Mouse (Mus musculus) CH12.LX (cell line): Measurements from ENCODE around the gene Cpeb3. TPM values are rescaled to one million over a fixed set of nuclear protein-coding genes. Genes with fewer than 3 reads are reported as not detected.

Source experiments
- DNase-seq: peaks from one replicate; pipeline ENCODE4 v3.0.0-alpha.2; 2013; ENCODE audit errors: extremely low read depth
- H3K27ac ChIP-seq: 2 replicates; pipeline ENCODE4 v1.5.1; 2012; ENCODE audit warnings: low read depth, mild to moderate bottlenecking, control low read depth, moderate library complexity; ENCODE audit not compliant: insufficient read depth
- H3K27me3 ChIP-seq: replicated peaks from 2 replicates; pipeline ENCODE3; 2012; ENCODE audit warnings: inconsistent platforms
- H3K36me3 ChIP-seq, 2 experiments: replicated peaks in 1 of 2; 2 replicates each; pipeline versions ENCODE3 to v1.6.1; 2012; ENCODE audit warnings: inconsistent platforms in 1 of 2, low read length in 1 of 2, mild to moderate bottlenecking in 1 of 2, mixed read lengths in 1 of 2, moderate library complexity in 1 of 2; ENCODE audit not compliant: control insufficient read depth in 1 of 2, insufficient read depth in 1 of 2
- H3K4me1 ChIP-seq, 2 experiments: 2 replicates each; pipeline ENCODE4 v1.6.1; 2012; ENCODE audit warnings: inconsistent platforms in 1 of 2, moderate library complexity in 1 of 2; ENCODE audit not compliant: insufficient read depth in 2 of 2, control insufficient read depth in 1 of 2
- H3K4me2 ChIP-seq: 2 replicates; pipeline ENCODE4 v1.6.1; 2012; ENCODE audit warnings: low read depth, mild to moderate bottlenecking, control low read depth; ENCODE audit not compliant: poor library complexity, insufficient read depth, severe bottlenecking
- H3K4me3 ChIP-seq, 3 experiments: fragments of 150-350 bp in 1 of 3; sonication (generic) in 1 of 3; replicated peaks in 1 of 3; 2 replicates each; pipeline versions ENCODE3 to v1.5.1; 2011 to 2012; ENCODE audit warnings: low read depth in 2 of 3, low read length in 2 of 3, mild to moderate bottlenecking in 2 of 3, moderate library complexity in 2 of 3, control low read depth in 1 of 3, improper control_type of control experiment in 1 of 3, inconsistent platforms in 1 of 3, mixed read lengths in 1 of 3; ENCODE audit not compliant: poor library complexity in 1 of 3
- H3K79me2 ChIP-seq: replicated peaks from 2 replicates; pipeline ENCODE4 v1.6.1; 2012; ENCODE audit warnings: mild to moderate bottlenecking, moderate library complexity; ENCODE audit not compliant: control insufficient read depth, poor library complexity, insufficient read depth, severe bottlenecking; ENCODE audit errors: extremely low read depth
- H3K9ac ChIP-seq: 2 replicates; pipeline ENCODE4 v1.6.1; 2012; ENCODE audit warnings: low read depth, mild to moderate bottlenecking, control low read depth, moderate library complexity; ENCODE audit not compliant: insufficient read depth
- H3K9me3 ChIP-seq: replicated peaks from 2 replicates; pipeline ENCODE3; 2012; ENCODE audit warnings: low read length, inconsistent platforms, mixed read lengths
- BHLHE40 ChIP-seq: IDR thresholded peaks from 2 replicates; pipeline ENCODE4 v1.6.1; 2011; ENCODE audit warnings: mild to moderate bottlenecking, low read depth, low read length, improper control_type of control experiment
- CHD1 ChIP-seq: IDR thresholded peaks from 2 replicates; pipeline ENCODE4 v1.6.1; 2012; ENCODE audit warnings: low read depth, low read length, improper control_type of control experiment, inconsistent platforms
- CHD2 ChIP-seq: IDR thresholded peaks from 2 replicates; pipeline ENCODE4 v1.6.1; 2011; ENCODE audit warnings: low read length, improper control_type of control experiment
- CTCF ChIP-seq, 2 experiments: IDR thresholded peaks in 1 of 2; conservative IDR thresholded peaks in 1 of 2; 2 replicates each; pipeline ENCODE4 v1.5.1; 2011 to 2012; ENCODE audit warnings: low read depth in 2 of 2, low read length in 2 of 2, improper control_type of control experiment in 1 of 2, inconsistent platforms in 1 of 2, mild to moderate bottlenecking in 1 of 2, moderate library complexity in 1 of 2
- E2F4 ChIP-seq: IDR thresholded peaks from 2 replicates; pipeline ENCODE4 v1.6.1; 2011; ENCODE audit warnings: low read depth, low read length, improper control_type of control experiment; ENCODE audit not compliant: insufficient replicate concordance
- ELF1 ChIP-seq: IDR thresholded peaks from 2 replicates; pipeline ENCODE4 v1.6.1; 2014; ENCODE audit warnings: low read depth, mild to moderate bottlenecking, inconsistent platforms, low read length, improper control_type of control experiment
- EP300 ChIP-seq: IDR thresholded peaks from 2 replicates; pipeline ENCODE4 v1.6.1; 2011; ENCODE audit warnings: low read length, improper control_type of control experiment
- ETS1 ChIP-seq: conservative IDR thresholded peaks from 2 replicates; pipeline ENCODE4 v1.6.1; 2012; ENCODE audit warnings: low read depth, mild to moderate bottlenecking, inconsistent platforms, low read length, improper control_type of control experiment, moderate library complexity
- GABPA ChIP-seq: IDR thresholded peaks from 2 replicates; pipeline ENCODE4 v1.6.1; 2012; ENCODE audit warnings: low read depth, low read length, improper control_type of control experiment, inconsistent platforms; ENCODE audit not compliant: insufficient replicate concordance
- HCFC1 ChIP-seq: IDR thresholded peaks from 2 replicates; pipeline ENCODE4 v1.6.1; 2012; ENCODE audit warnings: low read depth, mild to moderate bottlenecking, inconsistent platforms, low read length, improper control_type of control experiment
- IRF4 ChIP-seq: IDR thresholded peaks from 2 replicates; pipeline ENCODE4 v1.6.1; 2014; ENCODE audit warnings: low read depth, mild to moderate bottlenecking, inconsistent platforms, low read length, improper control_type of control experiment
- JUN ChIP-seq: IDR thresholded peaks from 2 replicates; pipeline ENCODE4 v1.6.1; 2011; ENCODE audit warnings: low read depth, mild to moderate bottlenecking, low read length, improper control_type of control experiment, moderate library complexity; ENCODE audit not compliant: insufficient read depth
- JUND ChIP-seq: conservative IDR thresholded peaks from 2 replicates; pipeline ENCODE4 v1.6.1; 2011; ENCODE audit warnings: low read depth, low read length, improper control_type of control experiment
- KAT2A ChIP-seq: IDR thresholded peaks from 2 replicates; pipeline ENCODE4 v1.6.1; 2012; ENCODE audit warnings: low read length, improper control_type of control experiment, inconsistent platforms; ENCODE audit not compliant: insufficient replicate concordance
- MAFK ChIP-seq: IDR thresholded peaks from 2 replicates; pipeline ENCODE4 v1.6.1; 2011; ENCODE audit warnings: low read length, improper control_type of control experiment; ENCODE audit not compliant: insufficient replicate concordance
- MAX ChIP-seq: IDR thresholded peaks from 2 replicates; pipeline ENCODE4 v1.6.1; 2011; ENCODE audit warnings: low read length, improper control_type of control experiment
- MAZ ChIP-seq: IDR thresholded peaks from 2 replicates; pipeline ENCODE4 v1.6.1; 2012; ENCODE audit warnings: low read depth, mild to moderate bottlenecking, inconsistent platforms, low read length, improper control_type of control experiment, moderate library complexity
- MEF2A ChIP-seq: IDR thresholded peaks from 2 replicates; pipeline ENCODE4 v1.6.1; 2014; ENCODE audit warnings: low read depth, mild to moderate bottlenecking, inconsistent platforms, low read length, improper control_type of control experiment, borderline replicate concordance
- MXI1 ChIP-seq: IDR thresholded peaks from 2 replicates; pipeline ENCODE4 v1.6.1; 2011; ENCODE audit warnings: mild to moderate bottlenecking, low read depth, low read length, improper control_type of control experiment
- MYC ChIP-seq: IDR thresholded peaks from 2 replicates; pipeline ENCODE4 v1.6.1; 2011; ENCODE audit warnings: low read depth, mild to moderate bottlenecking, improper control_type of control experiment, low read length
- NELFE ChIP-seq: IDR thresholded peaks from 2 replicates; pipeline ENCODE4 v1.6.1; 2011; ENCODE audit warnings: low read depth, low read length, improper control_type of control experiment
- NRF1 ChIP-seq: IDR thresholded peaks from 2 replicates; pipeline ENCODE4 v1.6.1; 2014; ENCODE audit warnings: low read depth, mild to moderate bottlenecking, inconsistent platforms, low read length, improper control_type of control experiment, moderate library complexity
- PAX5 ChIP-seq: IDR thresholded peaks from 2 replicates; pipeline ENCODE4 v1.6.1; 2012; ENCODE audit warnings: low read length, inconsistent platforms, mixed read lengths
- POLR2A ChIP-seq: IDR thresholded peaks from 2 replicates; pipeline ENCODE4 v1.6.1; 2011; ENCODE audit warnings: low read depth, mild to moderate bottlenecking, improper control_type of control experiment, low read length
- POLR2AphosphoS2 ChIP-seq: IDR thresholded peaks from 2 replicates; pipeline ENCODE4 v1.6.1; 2011; ENCODE audit warnings: low read depth, low read length, improper control_type of control experiment
- RAD21 ChIP-seq: IDR thresholded peaks from 2 replicates; pipeline ENCODE4 v1.6.1; 2011; ENCODE audit warnings: low read depth, mild to moderate bottlenecking, low read length, improper control_type of control experiment, moderate library complexity
- RCOR1 ChIP-seq: conservative IDR thresholded peaks from 2 replicates; pipeline ENCODE4 v1.6.1; 2012; ENCODE audit warnings: low read depth, mild to moderate bottlenecking, inconsistent platforms, low read length, improper control_type of control experiment
- SIN3A ChIP-seq: IDR thresholded peaks from 2 replicates; pipeline ENCODE4 v1.6.1; 2012; ENCODE audit warnings: low read length, improper control_type of control experiment, inconsistent platforms
- SMC3 ChIP-seq: IDR thresholded peaks from 2 replicates; pipeline ENCODE4 v1.6.1; 2011; ENCODE audit warnings: low read depth, low read length, improper control_type of control experiment
- TBP ChIP-seq: conservative IDR thresholded peaks from 2 replicates; pipeline ENCODE4 v1.6.1; 2011; ENCODE audit warnings: low read depth, low read length, improper control_type of control experiment
- TCF12 ChIP-seq: IDR thresholded peaks from 2 replicates; pipeline ENCODE4 v1.6.1; 2014; ENCODE audit warnings: low read depth, mild to moderate bottlenecking, inconsistent platforms, low read length, improper control_type of control experiment
- UBTF ChIP-seq: IDR thresholded peaks from 2 replicates; pipeline ENCODE4 v1.6.1; 2012; ENCODE audit warnings: low read depth, mild to moderate bottlenecking, inconsistent platforms, low read length, improper control_type of control experiment, moderate library complexity
- USF1 ChIP-seq: IDR thresholded peaks from 2 replicates; pipeline ENCODE4 v1.6.1; 2014; ENCODE audit warnings: low read depth, mild to moderate bottlenecking, inconsistent platforms, low read length, improper control_type of control experiment
- USF2 ChIP-seq: conservative IDR thresholded peaks from 2 replicates; pipeline ENCODE4 v1.6.1; 2011; ENCODE audit warnings: low read depth, low read length, improper control_type of control experiment
- ZC3H11A ChIP-seq: IDR thresholded peaks from 2 replicates; pipeline ENCODE4 v1.6.1; 2012; ENCODE audit warnings: low read depth, mild to moderate bottlenecking, inconsistent platforms, low read length, improper control_type of control experiment
- ZKSCAN1 ChIP-seq: IDR thresholded peaks from 2 replicates; pipeline ENCODE4 v1.6.1; 2012; ENCODE audit warnings: low read depth, inconsistent platforms, low read length, improper control_type of control experiment, borderline replicate concordance
- ZMIZ1 ChIP-seq: IDR thresholded peaks from 2 replicates; pipeline ENCODE4 v1.6.1; 2012; ENCODE audit warnings: low read depth, mild to moderate bottlenecking, inconsistent platforms, low read length, improper control_type of control experiment
- ZNF384 ChIP-seq: IDR thresholded peaks from 2 replicates; pipeline ENCODE4 v1.6.1; 2012; ENCODE audit warnings: low read depth, low read length, improper control_type of control experiment, inconsistent platforms
- dilution Hi-C: fragments of 300-500 bp; cut with MboI; formaldehyde crosslinking; loops from 2 replicates; pipeline ENCODE4 v1.14.3; 2020; ENCODE audit warnings: low sequenced_read_pairs; ENCODE audit not compliant: extremely low pct_unique_long_range_greater_than_20kb, extremely low pct_ligation_motif_present
- in situ Hi-C: fragments of 300-500 bp; cut with MboI; formaldehyde crosslinking; loops from 3 replicates; pipeline ENCODE4 v1.14.3; 2019; ENCODE audit warnings: low sequenced_read_pairs, low pct_ligation_motif_present, low pct_unique_long_range_greater_than_20kb, mixed read lengths
- polyA plus RNA-seq: library from polyadenylated mRNA; unstranded; fragments of >175 nt; gene quantifications from 2 replicates; pipeline ENCODE4 v1.2.1, GENCODE M21; 2012; ENCODE audit warnings: low read depth; ENCODE audit not compliant: insufficient read length
- total RNA-seq, 2 experiments: library from RNA; depleted of rRNA; stranded (reverse); fragments of 300-350 nt in 1 of 2; fragments of >200 nt in 1 of 2; gene quantifications; 2 replicates each; pipeline ENCODE4 v1.2.3; 2012 to 2014

The Cpeb3 gene
- total and polyA plus RNA-seq, 3 experiments: 1.5 to 3.1 (median 1.5) TPM

- peak within 1 kb of the TSS; percentile 96 for H3K9ac ChIP-seq
- H3K27ac ChIP-seq: peak within 1 kb of the TSS; percentile 87
- DNase-seq: peak; percentile 68
- H3K4me2 ChIP-seq: peak within 1 kb of the TSS; percentile 89
- H3K79me2 ChIP-seq: peaks cover 48% of the 10 kb centered on the region
- peaks cover 12% of the 10 kb centered on the region for H3K27me3 ChIP-seq
- TF ChIP-seq CHD2 (no peak), SMC3 (no peak; the same call in 1 of the 2 replicates), HCFC1 (peak; percentile 90), USF1 (no peak), ZC3H11A (no peak), RAD21 (no peak; the same call in none of the 2 replicates), KAT2A (peak; percentile 82; the same call in 1 of the 2 replicates), CHD1 (no peak; the same call in 1 of the 2 replicates), MEF2A (peak; percentile 62; the same call in 1 of the 2 replicates), ZNF384 (no peak; the same call in 1 of the 2 replicates), ELF1 (peak; percentile 57), MYC (no peak), MAFK (no peak), E2F4 (no peak), MAZ (no peak; the same call in 1 of the 2 replicates), TCF12 (peak; percentile 76), POLR2AphosphoS2 (no peak), NRF1 (peak; percentile 82), SIN3A (no peak; the same call in none of the 2 replicates), JUND (no peak), BHLHE40 (no peak), NELFE (peak; percentile 65), IRF4 (no peak), EP300 (no peak), RCOR1 (no peak), ZMIZ1 (peak; percentile 52), ZKSCAN1 (no peak), GABPA (peak; percentile 51; the same call in 1 of the 2 replicates), TBP (no peak), POLR2A (peak; percentile 74), JUN (no peak), USF2 (no peak), MXI1 (peak; percentile 48), UBTF (peak; percentile 95), CTCF (conservative IDR thresholded peaks at IDR 0.05 in 1 of 2, IDR thresholded peaks at IDR 0.05 in 1 of 2; ENCODE audit: low read depth in 2 of 2, low read length in 2 of 2) (peak in 1 of 2 experiments; percentile 39; a peak in 2 of 4 replicates), PAX5 (no peak), MAX (no peak; the same call in 1 of the 2 replicates), ETS1 (no peak)
- dilution Hi-C loops: no loop called here
- peaks cover 0 to 15% of the 10 kb centered on the region in 2 experiments; a peak in 3 of 4 replicates for H3K4me1 ChIP-seq
- no peaks in the 10 kb centered on the region for H3K9me3 ChIP-seq
- in situ Hi-C loops: no loop called here
- peak within 1 kb of the TSS; percentile 49 to 96 (median 90) for H3K4me3 ChIP-seq
- H3K36me3 ChIP-seq: peaks cover 13 to 25% of the 10 kb centered on the region in 2 experiments
These were observed 862 bp downstream of the Cpeb3 start, which contains the start of gene March5 for GRCm38 (mm10) chr19:37207303-37208175. March5 (plus strand) TSS chr19:37207543.
